Mouse (Mus musculus): ENCODE results near the gene Slc44a2. TPM values are rescaled to one million over a fixed set of nuclear protein-coding genes. Genes with fewer than 3 reads are reported as not detected.

Slc44a2 gene
- polyA plus RNA-seq, 1 experiment from 2014 or later, result 70.0 TPM

- 81% methylated on average over 3 of the region's 3 CpGs for WGBS
- Histone ChIP-seq H3K27me3 (replicated peaks) (no peaks in the 10 kb centered on the region), H3K9ac (no peak overlapping the region), H3K4me1 (peaks cover 16% of the 10 kb centered on the region; the same call in 1 of the 2 replicates), H3K36me3 (replicated peaks) (no peaks in the 10 kb centered on the region), H3K4me2 (no peak overlapping the region), H3K27ac (no peak overlapping the region), H3K4me3 (no peak overlapping the region), H3K9me3 (no peaks in the 10 kb centered on the region)
- no peak for ATAC-seq (replicated peaks)
Observed at GRCm38 (mm10) chr9:21328041-21328440, 7.5 kb downstream of the Slc44a2 start.

GRCm38 (mm10) chr9:21329041-21329440, 8.5 kb downstream of the Slc44a2 start:
- Histone ChIP-seq H3K27me3 (replicated peaks) (no peaks in the 10 kb centered on the region), H3K9me3 (no peaks in the 10 kb centered on the region), H3K4me1 (peaks cover 20% of the 10 kb centered on the region; the same call in 1 of the 2 replicates), H3K36me3 (replicated peaks) (no peaks in the 10 kb centered on the region), H3K4me2 (no peak overlapping the region), H3K9ac (no peak overlapping the region), H3K4me3 (no peak overlapping the region), H3K27ac (no peak overlapping the region)
- WGBS, result 67% methylated on average over 4 of the region's 5 CpGs
- no peak for ATAC-seq (replicated peaks)

GRCm38 (mm10) chr9:21329699-21330289, 9.3 kb downstream of the Slc44a2 start:
- H3K27me3 ChIP-seq (replicated peaks), result no peaks in the 10 kb centered on the region
- no peak for ATAC-seq (replicated peaks)
- 89% methylated on average over 10 of the region's 10 CpGs for WGBS
- no peak overlapping the region for H3K4me2 ChIP-seq
- no peak overlapping the region for H3K4me3 ChIP-seq
- no peaks in the 10 kb centered on the region for H3K36me3 ChIP-seq (replicated peaks)
- no peak overlapping the region for H3K9ac ChIP-seq
- H3K9me3 ChIP-seq, result no peaks in the 10 kb centered on the region
- H3K4me1 ChIP-seq, result peaks cover 20% of the 10 kb centered on the region; the same call in 1 of the 2 replicates
- H3K27ac ChIP-seq, result no peak overlapping the region

DNA sequence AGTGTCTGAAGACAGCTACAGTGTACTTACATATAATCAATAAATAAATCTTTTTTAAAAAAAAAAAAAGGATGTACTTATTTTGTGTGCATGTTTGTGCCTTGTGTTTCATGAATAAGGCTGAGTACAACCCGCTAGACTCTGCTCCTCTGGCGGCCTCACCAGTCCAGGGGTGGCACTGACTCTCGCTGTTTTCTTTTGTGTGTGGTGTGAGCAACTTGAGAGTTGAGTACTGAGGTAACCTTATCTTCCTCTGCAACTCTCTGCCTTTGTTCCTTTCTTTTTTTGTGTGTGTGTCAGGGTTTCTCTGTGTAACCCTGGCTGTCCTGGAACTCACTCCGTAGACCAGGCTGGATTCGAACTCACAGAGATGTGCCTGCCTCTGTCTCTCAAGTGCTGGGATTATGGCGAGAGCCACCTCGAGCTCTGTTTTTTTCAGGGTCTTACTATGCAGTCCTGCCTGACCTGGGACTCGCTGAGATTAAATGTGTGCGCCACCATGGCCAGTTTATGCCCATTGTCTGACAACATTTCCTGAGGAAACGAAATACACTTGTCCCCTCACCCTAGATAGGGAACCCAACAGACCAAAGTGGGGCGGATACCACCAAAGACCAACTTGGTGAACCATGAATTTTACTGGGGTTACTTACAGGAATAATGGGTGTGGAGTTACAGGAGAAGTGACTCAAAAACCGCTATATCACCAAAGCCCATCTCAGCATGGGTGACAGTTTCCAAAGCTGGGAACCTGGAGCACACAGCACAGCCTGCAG, 11.1 kb downstream of the Slc44a2 start:
- Histone ChIP-seq H3K9ac (no peak overlapping the region), H3K27ac (no peak overlapping the region)

GRCm38 (mm10) chr9:21332161-21333061, 11.9 kb downstream of the Slc44a2 start:
- 24% methylated on average over 9 of the region's 9 CpGs for WGBS
- H3K9me3 ChIP-seq, result no peaks in the 10 kb centered on the region
- no peak overlapping the region for H3K4me2 ChIP-seq
- H3K9ac ChIP-seq, result no peak overlapping the region
- H3K4me1 ChIP-seq, result peaks cover 20% of the 10 kb centered on the region; the same call in 1 of the 2 replicates
- H3K4me3 ChIP-seq, result no peak overlapping the region
- H3K27me3 ChIP-seq (replicated peaks), result no peaks in the 10 kb centered on the region
- 0 out of 2 replicates have a peak overlapping the region, but pooled peaks have one; percentile 37 for H3K27ac ChIP-seq
- H3K36me3 ChIP-seq (replicated peaks), result no peaks in the 10 kb centered on the region
- ATAC-seq (replicated peaks), result peak; percentile 56

More for the DNA sequence above, 11.1 kb downstream of the Slc44a2 start:
- 83% methylated on average over 12 of the region's 12 CpGs for whole genome bisulfite sequencing
- Histone ChIP-seq H3K27me3 (replicated peaks) (no peaks in the 10 kb centered on the region), H3K4me2 (no peak overlapping the region), H3K9me3 (no peaks in the 10 kb centered on the region), H3K4me3 (no peak overlapping the region), H3K4me1 (peaks cover 20% of the 10 kb centered on the region; the same call in 1 of the 2 replicates), H3K36me3 (replicated peaks) (no peaks in the 10 kb centered on the region)
- ATAC-seq (replicated peaks), result no peak

DNA sequence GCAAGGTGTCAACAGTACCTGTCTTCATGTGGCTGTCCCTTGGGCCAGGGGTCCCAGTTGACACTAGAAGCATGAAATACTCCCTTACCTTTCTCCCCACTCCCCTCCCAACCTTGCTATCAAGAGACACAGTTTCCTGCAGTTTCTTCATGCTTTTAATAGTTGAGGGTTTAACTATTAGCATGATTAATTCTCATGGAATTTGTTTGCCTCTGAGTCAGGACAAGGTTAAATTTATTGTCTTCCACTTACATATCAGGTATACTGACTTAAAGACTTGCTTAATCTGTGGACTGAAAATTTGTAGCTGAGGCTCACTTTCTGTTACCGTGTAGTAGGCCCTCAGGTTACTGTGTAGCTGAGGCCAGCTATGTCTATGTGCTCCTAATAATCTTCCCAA, 13.0 kb downstream of the Slc44a2 start:
- H3K4me1 ChIP-seq, result peaks cover 22% of the 10 kb centered on the region
- no peaks in the 10 kb centered on the region for H3K9me3 ChIP-seq
- WGBS, result 93% methylated on average over 1 of the region's 1 CpGs
- no peak for ATAC-seq (replicated peaks)
- no peak overlapping the region for H3K27ac ChIP-seq
- H3K4me2 ChIP-seq, result no peak overlapping the region
- H3K9ac ChIP-seq, result no peak overlapping the region
- no peaks in the 10 kb centered on the region for H3K27me3 ChIP-seq (replicated peaks)
- no peaks in the 10 kb centered on the region for H3K36me3 ChIP-seq (replicated peaks)
- H3K4me3 ChIP-seq, result no peak overlapping the region

- Histone ChIP-seq H3K4me1 (peaks cover 22% of the 10 kb centered on the region), H3K27me3 (replicated peaks) (no peaks in the 10 kb centered on the region), H3K27ac (no peak overlapping the region), H3K9ac (no peak overlapping the region), H3K4me3 (no peak overlapping the region), H3K4me2 (no peak overlapping the region), H3K36me3 (replicated peaks) (no peaks in the 10 kb centered on the region), H3K9me3 (no peaks in the 10 kb centered on the region)
- no peak for ATAC-seq (replicated peaks)
Observed at GRCm38 (mm10) chr9:21334747-21335146, 14.2 kb downstream of the Slc44a2 start.

DNA sequence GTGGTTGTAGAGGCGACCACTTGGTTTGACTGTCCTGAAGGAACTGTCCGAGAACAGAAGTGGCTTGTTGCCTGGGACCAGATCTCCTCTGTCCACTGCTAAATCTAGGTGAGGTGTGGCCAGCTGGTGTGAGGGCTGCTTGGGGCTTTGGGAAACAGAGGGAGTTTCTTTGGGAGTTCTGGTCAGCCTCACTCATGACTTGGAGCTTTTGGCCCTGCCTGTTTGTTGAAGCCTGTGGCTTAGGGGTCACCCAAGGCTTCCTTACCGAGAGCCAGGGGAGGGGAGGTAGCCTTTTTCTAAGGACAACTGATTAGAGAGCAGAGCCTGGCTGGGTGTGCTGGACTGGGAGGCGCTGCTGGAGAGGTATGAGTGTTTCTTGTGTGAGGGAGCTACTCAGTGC, 14.9 kb downstream of the Slc44a2 start:
- Histone ChIP-seq H3K9ac (no peak overlapping the region), H3K4me2 (no peak overlapping the region), H3K36me3 (replicated peaks) (no peaks in the 10 kb centered on the region), H3K4me1 (peaks cover 20% of the 10 kb centered on the region), H3K9me3 (no peaks in the 10 kb centered on the region), H3K27me3 (replicated peaks) (no peaks in the 10 kb centered on the region), H3K4me3 (no peak overlapping the region), H3K27ac (no peak overlapping the region)
- ATAC-seq (replicated peaks), result no peak
- 84% methylated on average over 4 of the region's 4 CpGs for WGBS

DNA sequence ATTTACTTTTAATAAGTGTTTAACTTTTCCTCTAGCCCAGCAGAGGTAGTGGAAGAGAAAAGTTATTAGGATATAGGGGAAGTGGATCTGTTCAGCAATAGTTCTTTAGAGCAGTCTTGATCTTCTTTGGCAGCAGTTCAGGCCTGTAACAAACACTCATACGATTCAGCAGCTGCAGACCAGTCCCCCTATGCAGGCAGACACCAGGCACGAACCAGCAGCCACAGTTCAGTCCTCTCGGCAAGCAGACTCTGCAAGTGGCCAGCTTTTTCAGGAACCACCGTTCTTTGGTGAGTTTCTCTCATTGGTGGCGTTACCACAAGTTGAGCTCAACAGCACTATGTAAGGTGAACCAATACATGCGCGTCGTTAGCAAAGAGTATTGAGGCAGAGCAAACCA, 16.0 kb downstream of the Slc44a2 start:
- no peak overlapping the region for H3K4me3 ChIP-seq
- H3K36me3 ChIP-seq (replicated peaks), result no peaks in the 10 kb centered on the region
- H3K27me3 ChIP-seq (replicated peaks), result no peaks in the 10 kb centered on the region
- no peak overlapping the region for H3K27ac ChIP-seq
- no peak overlapping the region for H3K9ac ChIP-seq
- H3K4me1 ChIP-seq, result peaks cover 20% of the 10 kb centered on the region
- H3K9me3 ChIP-seq, result no peaks in the 10 kb centered on the region
- ATAC-seq (replicated peaks), result no peak
- 86% methylated on average over 8 of the region's 8 CpGs for WGBS
- H3K4me2 ChIP-seq, result no peak overlapping the region

DNA sequence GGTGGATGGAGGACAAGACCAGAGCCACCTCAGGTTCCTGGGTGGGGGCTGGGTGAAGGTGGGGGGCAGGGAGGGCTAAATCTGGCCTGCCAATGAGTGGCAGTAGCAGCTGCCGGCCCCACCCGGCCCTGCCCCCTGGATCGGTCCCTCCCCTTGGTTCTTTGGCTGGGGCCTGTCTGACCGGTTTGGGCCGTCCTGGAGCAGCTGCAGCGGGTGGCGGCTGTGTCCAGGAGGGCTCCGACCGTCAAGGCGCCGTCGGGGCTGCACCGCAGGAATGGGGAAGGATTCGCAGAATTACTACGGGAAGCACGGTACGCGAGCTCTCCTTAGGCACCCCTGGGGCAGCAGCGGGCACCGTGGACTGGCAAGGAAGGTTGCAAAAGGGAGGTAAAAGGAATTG, 17.2 kb downstream of the Slc44a2 start:
- 22% methylated on average over 18 of the region's 20 CpGs for WGBS
- no peak for ATAC-seq (replicated peaks)
- Histone ChIP-seq H3K4me2 (no peak overlapping the region), H3K4me1 (peaks cover 10% of the 10 kb centered on the region), H3K27ac (no peak overlapping the region), H3K36me3 (replicated peaks) (0 out of 2 replicates have a peak, but pooled peaks cover 5% of the 10 kb centered on the region), H3K4me3 (no peak overlapping the region), H3K27me3 (replicated peaks) (no peaks in the 10 kb centered on the region), H3K9me3 (no peaks in the 10 kb centered on the region), H3K9ac (no peak overlapping the region)

- Histone ChIP-seq H3K4me2 (no peak overlapping the region), H3K4me1 (peaks cover 3% of the 10 kb centered on the region; the same call in 1 of the 2 replicates), H3K9ac (no peak overlapping the region), H3K4me3 (no peak overlapping the region), H3K9me3 (no peaks in the 10 kb centered on the region), H3K27me3 (replicated peaks) (no peaks in the 10 kb centered on the region), H3K36me3 (replicated peaks) (0 out of 2 replicates have a peak, but pooled peaks cover 15% of the 10 kb centered on the region), H3K27ac (no peak overlapping the region)
- ATAC-seq (replicated peaks), result no peak
- WGBS, result 88% methylated on average over 4 of the region's 4 CpGs
Observed at GRCm38 (mm10) chr9:21340411-21340810, 19.9 kb downstream of the Slc44a2 start.

Measured in midbrain, embryonic 15.5 days (tissue).